Mouse (Mus musculus): ENCODE measurements around the gene Hmces.

Gene Hmces

GRCm38 (mm10) chr6:87913661-87914325, at the start of gene Hmces:
TSS of gene Hmces (plus strand) at chr6:87913935.
- no peak for DNase-seq (ENCODE audit: extremely low spot score, low read depth, low spot score)

- no peak for DNase-seq (ENCODE audit: extremely low spot score, low read depth, low spot score)
Measured at GRCm38 (mm10) chr6:87866211-87866610, 47.5 kb upstream of the Hmces start.

GRCm38 (mm10) chr6:87867256-87867655, 46.5 kb upstream of the Hmces start:
- no peak for DNase-seq (ENCODE audit: extremely low spot score, low read depth, low spot score)

DNA sequence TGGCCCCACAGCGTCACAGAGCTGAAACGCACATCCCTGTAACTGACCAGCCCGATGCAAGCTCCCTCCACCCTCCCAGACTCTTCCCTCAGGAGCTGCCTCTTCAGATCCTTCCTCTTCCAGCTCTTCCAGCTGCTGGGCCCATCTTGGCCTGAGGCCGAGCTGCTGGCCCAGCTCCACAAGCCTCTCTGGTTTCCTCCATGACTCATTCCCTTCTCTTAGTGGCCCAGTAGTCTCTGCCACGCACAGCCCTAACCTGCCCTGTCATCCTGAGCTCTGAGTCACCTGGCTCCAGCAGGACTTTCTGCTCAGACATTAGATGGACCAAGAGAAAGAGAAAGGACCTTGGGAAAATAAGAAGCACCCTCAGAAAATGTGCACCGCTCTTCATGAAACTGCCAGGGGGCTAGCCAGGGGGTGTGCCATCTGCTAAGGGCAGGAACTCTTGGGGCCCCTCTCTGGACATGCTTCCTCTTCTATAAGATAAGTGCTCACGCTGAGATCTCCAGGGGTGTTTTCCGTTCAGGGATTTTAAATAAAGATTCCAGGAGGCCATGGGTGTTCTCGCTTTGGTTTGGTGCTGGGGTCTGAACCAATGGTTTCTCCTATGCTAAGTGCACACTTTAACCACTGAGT, 44.7 kb upstream of the Hmces start:
- DNase-seq (ENCODE audit: extremely low spot score, low read depth, low spot score): no peak

DNA sequence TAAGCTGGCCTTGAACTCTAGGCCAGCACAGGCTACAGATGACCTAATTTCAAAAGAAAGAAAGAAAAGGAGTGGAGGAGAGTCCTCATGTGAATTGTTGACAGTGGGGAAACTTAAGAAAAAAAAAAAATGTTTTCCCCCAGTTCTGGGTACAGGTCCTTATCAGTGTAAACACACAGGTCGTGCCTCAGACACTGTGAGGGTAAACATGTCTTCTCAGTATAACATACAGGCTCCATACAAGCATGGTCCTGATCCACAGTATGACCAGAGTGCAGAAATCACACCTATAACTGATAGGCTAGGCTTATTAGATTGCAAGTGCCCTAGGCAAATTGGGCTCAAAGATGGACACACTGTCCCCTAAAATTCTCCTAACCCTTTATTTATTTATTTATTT, 43.3 kb upstream of the Hmces start:
- no peak for DNase-seq (ENCODE audit: extremely low spot score, low read depth, low spot score)

DNA sequence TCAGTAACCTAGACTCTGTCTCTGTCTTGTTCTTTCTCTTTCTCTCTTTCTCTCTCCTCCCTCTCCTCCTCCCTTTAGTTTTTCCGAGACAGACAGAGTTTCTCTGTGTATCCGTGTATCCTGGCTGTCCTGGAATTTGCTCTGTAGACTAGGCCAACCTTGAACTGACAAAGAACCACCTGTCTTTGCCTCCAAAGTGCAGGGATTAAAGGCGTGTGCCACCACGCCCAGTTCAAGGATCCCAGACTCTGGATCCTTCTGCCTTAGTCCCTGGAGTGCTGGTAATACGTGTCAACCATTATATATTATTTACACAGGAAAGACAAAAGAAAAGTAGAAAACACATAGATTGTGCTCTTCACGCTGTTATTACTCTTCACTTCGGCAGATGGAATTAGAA, 42.5 kb upstream of the Hmces start:
- DNase-seq (ENCODE audit: extremely low spot score, low read depth, low spot score): no peak

GRCm38 (mm10) chr6:87873104-87873503, 40.6 kb upstream of the Hmces start:
- no peak for DNase-seq (ENCODE audit: extremely low spot score, low read depth, low spot score)

- no peak for DNase-seq (ENCODE audit: extremely low spot score, low read depth, low spot score)
Measured at GRCm38 (mm10) chr6:87873963-87874362, 39.8 kb upstream of the Hmces start.

- DNase-seq (ENCODE audit: extremely low spot score, low read depth, low spot score): no peak
Measured at GRCm38 (mm10) chr6:87875083-87875482, 38.7 kb upstream of the Hmces start.

- no peak for DNase-seq (ENCODE audit: extremely low spot score, low read depth, low spot score)
Measured at GRCm38 (mm10) chr6:87875562-87875961, 38.2 kb upstream of the Hmces start.

- no peak for DNase-seq (ENCODE audit: extremely low spot score, low read depth, low spot score)
Measured at GRCm38 (mm10) chr6:87876068-87876643, 37.6 kb upstream of the Hmces start.

DNA sequence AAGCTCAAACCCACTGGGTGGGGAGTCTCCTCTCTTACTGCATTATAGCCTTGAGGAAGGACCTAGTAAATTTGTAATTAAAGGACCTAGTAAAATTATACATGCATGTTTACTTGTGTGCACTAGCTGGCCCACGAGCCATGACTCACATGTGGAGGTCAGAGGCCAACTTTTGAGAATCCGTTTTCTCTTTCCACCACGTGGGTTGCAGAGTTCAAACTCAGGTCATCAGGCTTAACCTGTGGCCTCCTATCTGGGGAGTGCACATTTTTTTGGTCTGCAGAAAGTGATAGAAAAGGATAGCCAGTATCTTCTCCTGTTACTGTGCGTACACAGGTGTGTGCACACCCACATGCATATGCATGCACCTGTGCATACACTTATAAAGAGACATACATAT, 34.7 kb upstream of the Hmces start:
- DNase-seq (ENCODE audit: extremely low spot score, low read depth, low spot score): no peak

DNA sequence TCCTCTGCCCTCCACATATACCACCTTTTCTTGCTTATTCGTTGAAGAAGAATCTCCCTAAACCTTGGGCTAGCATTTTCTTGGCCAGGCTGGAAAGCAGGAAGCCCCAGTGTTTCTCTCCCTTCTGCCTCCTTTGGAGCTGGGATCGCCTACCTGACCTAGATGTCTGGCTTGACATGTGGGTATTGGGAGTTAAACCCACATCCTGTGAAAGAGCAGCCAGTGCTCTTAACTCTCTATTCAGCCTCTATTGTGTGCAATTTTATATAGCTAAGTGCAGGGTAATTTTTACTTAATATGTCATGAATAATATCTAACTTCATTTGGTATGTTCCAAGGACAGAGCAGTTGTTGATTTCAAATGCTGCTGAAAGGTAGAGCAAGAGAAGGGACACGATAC, 34.1 kb upstream of the Hmces start:
- DNase-seq (ENCODE audit: extremely low spot score, low read depth, low spot score): no peak

GRCm38 (mm10) chr6:87882221-87882620, 31.5 kb upstream of the Hmces start:
- DNase-seq (ENCODE audit: extremely low spot score, low read depth, low spot score): no peak

- DNase-seq (ENCODE audit: extremely low spot score, low read depth, low spot score): no peak
Measured at GRCm38 (mm10) chr6:87882816-87883215, 30.9 kb upstream of the Hmces start.

- no peak for DNase-seq (ENCODE audit: extremely low spot score, low read depth, low spot score)
Measured at GRCm38 (mm10) chr6:87886721-87887120, 27.0 kb upstream of the Hmces start.

DNA sequence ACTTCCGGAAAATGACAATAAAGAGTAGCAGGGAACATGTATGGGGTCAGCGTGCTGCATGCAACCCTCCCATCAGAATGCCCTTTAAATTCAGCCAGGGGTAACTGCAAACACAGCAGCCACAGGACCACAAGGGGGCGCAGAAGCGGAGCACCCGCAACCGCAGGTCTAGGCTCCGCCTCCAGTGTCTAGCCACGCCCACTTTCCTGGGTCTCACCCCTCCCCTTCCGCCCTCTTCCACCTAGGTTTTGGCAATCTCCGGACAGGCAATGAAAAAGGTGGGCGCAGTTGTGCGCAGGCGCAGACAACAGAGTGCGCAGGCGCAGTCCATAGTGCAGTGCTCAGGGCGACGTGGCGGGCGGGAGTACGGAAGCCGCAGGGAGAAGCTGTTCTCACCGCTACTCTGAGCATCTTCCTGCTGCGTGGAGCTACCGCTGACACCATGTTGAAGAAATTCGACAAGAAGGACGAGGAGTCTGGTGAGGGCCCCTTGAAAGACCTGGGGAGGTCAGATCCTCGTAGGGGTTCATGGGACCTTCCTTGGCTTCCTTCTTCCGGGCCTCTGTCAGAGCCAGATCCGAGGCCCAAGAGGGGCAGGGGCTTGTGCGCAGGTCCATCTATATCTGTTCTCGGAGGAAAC, 26.0 kb upstream of the Hmces start, which contains the start of gene Copg1:
Copg1 (plus strand) TSS at position 221 of the 640 bp plus-strand sequence.
- DNase-seq (ENCODE audit: extremely low spot score, low read depth, low spot score): peak; percentile 99

GRCm38 (mm10) chr6:87893931-87894330, 19.8 kb upstream of the Hmces start:
- DNase-seq (ENCODE audit: extremely low spot score, low read depth, low spot score): no peak

GRCm38 (mm10) chr6:87898028-87898427, 15.7 kb upstream of the Hmces start:
- no peak for DNase-seq (ENCODE audit: extremely low spot score, low read depth, low spot score)

- DNase-seq (ENCODE audit: extremely low spot score, low read depth, low spot score): no peak
Measured at GRCm38 (mm10) chr6:87906632-87907031, 7.1 kb upstream of the Hmces start.

GRCm38 (mm10) chr6:87909181-87909580, 4.6 kb upstream of the Hmces start:
- DNase-seq (ENCODE audit: extremely low spot score, low read depth, low spot score): no peak

- no peak for DNase-seq (ENCODE audit: extremely low spot score, low read depth, low spot score)
Measured at GRCm38 (mm10) chr6:87911559-87911958, 2.2 kb upstream of the Hmces start.

All from hindlimb bud, embryonic 11.5 days (tissue).